Mouse (Mus musculus) kidney, adult 2 months (tissue): ENCODE results near the gene Gm49355.

ENCODE experiments used
- CTCF ChIP-seq: fragments of 200-500 bp; conservative IDR thresholded peaks from 2 replicates; pipeline ENCODE4 v1.5.1; 2011; ENCODE audit warnings: low read depth, mild to moderate bottlenecking, control low read depth, low read length, moderate library complexity, mixed read lengths; ENCODE audit not compliant: insufficient read depth, insufficient read length
- POLR2A ChIP-seq: fragments of 200-500 bp; IDR thresholded peaks from one replicate; pipeline ENCODE4 v1.6.1; 2011; ENCODE audit warnings: low read depth, low read length, control low read depth

DNA sequence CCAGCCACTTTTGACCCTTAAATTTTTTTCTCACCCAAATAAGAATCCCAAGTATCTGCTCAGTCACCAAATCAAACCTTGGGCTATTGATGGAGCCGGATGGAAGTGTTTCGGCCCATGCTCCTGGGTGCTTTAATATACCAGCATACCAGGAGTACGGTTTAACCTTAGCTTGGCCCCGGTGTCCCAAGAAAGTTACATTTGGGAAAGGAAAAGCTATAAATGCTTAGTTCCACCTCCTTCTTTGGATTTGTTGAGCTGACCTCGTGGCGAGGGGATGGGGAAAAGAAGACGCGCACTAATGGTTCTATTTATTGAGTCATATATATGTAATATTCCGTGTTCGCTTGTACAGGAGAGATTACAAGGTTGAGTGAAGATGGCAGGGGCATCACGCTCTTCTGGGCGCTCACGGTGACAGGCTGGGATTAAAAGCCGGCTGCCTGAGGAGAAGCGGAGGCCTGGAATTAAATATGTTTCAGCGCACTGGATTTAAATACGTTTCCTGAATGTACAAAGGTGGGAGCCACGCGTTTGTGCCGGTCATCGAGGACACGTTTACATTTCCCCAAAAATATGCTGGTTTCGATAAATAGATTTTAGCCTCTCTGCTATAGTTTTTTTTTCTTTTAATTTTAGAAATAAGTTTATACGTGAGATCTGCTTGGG, 58.1 kb downstream of the Gm49355 start:
- no peak for TF ChIP-seq POLR2A
- no peak for TF ChIP-seq CTCF
